Mouse (Mus musculus) c-Kit-negative CD71-positive TER-119-positive erythroid progenitor cells, embryonic 14.5 days (primary cell): Measurements from ENCODE around the gene Bbs9.

Experiments
- DNase-seq: peaks from one replicate; pipeline ENCODE4 v3.0.0-alpha.2; 2013; ENCODE audit warnings: low read depth, low spot score

Bbs9 gene

DNA sequence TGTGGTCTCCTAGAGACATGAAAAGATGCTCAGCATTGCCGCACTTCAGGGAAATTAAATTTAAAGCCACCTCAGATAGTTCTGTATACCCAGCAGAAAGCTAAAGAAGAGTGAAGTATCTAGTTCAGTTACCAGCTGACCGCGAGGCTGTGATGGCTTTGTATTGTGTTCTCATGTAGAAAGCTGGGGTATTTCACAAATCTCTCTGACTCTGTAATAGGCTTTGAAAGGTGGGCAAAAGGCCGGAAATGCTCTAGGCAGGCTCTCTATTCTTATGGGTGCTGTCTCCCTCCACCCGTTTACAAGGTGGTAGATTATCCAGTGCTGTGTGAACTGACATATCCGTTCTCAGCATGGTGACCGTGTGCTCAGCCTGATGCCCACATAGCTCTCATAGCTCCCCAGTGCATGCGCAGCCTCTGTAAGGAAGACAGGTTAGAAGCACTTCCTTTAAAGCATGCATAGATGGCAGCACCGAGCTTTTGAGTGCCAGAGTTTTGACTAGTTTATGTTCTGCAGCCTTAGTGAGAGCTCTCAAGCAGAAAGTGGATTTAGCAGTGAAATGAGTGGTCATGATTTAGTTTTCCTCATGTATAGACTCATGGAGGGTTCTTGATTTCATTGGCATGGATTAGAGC is 57.4 kb downstream of the Bbs9 start:
- no peak for DNase-seq

DNA sequence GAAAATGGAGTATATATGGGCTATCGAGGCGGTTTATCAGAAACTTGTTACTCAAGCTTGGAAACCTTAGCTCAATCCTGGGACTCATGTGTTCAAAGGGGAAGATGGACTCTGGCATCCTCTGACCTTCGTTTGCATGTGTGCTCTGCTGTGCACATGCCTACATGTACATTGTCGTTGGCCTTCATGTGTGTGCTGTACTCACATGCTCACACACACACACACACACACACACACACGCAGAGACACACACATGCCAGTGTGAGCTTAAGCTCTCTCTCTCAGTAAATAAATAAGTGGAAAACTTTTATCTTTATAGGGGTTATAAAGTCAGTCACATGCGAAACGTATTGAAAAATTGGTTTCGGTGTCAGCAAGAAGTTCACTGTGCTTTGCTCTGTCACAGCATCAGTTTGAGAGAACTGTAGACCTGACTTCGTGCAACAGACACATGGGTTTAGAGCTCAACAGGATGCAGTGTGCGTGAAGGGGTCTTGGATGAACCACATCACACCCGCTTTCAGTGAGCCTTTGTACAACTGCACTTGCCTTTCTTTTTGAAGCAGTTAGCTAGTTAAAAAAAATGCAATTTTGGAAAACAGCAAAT is 62.4 kb downstream of the Bbs9 start:
- DNase-seq: no peak

DNA sequence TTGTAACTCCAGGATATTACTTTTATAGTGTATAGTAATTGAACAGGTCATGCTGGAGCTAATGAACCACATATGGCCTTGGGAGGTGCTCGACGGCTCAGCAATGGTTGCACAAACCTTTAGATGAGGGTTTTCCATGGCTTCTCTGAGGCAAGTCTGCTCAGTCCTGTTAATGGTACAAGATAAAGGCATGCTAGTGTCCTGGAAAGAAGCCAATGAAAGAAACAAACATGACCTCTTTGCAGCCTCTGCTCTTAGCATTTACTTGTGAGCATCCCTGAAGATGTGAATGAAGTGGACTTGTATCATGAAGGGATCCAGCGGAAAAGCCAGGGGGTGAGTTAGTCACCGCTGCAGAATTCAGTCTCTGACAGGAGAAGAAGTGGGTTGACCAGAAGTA is 64.0 kb downstream of the Bbs9 start:
- DNase-seq: no peak

DNA sequence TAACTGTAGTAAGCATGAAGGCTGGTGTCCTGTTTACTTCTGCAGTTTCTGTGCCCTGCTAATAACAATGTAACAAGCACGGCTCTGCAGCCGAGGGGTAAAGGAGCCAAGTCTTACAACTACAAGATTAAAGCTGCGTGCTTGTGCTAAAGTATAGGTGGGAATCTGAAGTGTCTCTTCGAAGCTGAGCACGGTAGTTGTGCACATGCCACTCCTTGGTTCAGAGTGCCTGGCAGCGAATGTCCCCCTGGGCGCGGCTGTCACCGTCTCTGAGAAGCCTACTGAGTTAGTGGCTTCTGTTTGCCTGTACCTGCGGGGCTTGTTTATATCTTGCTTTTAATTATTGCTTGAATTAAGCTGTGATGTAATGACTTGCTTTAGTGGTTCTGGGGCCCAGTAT is 65.6 kb downstream of the Bbs9 start:
- DNase-seq: no peak

DNA sequence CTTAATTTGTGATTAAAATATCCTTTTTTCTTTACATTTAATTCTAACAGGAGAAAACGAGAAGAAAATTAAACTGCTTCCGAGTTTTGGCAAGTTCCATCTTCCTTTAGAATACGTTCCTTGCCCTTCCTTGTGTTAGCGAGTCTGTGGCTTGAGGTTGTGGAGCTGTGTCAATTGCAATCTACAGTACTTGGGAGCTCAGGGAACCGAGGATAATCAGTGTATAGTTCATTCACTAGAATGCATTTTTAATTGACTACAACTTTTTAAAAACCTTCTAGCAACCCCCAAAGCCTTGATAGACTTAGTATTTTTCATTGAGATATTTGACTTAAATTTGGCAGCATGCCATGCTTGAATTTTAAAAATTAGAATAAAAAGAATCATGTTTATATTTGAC is 68.0 kb downstream of the Bbs9 start:
- DNase-seq: no peak

DNA sequence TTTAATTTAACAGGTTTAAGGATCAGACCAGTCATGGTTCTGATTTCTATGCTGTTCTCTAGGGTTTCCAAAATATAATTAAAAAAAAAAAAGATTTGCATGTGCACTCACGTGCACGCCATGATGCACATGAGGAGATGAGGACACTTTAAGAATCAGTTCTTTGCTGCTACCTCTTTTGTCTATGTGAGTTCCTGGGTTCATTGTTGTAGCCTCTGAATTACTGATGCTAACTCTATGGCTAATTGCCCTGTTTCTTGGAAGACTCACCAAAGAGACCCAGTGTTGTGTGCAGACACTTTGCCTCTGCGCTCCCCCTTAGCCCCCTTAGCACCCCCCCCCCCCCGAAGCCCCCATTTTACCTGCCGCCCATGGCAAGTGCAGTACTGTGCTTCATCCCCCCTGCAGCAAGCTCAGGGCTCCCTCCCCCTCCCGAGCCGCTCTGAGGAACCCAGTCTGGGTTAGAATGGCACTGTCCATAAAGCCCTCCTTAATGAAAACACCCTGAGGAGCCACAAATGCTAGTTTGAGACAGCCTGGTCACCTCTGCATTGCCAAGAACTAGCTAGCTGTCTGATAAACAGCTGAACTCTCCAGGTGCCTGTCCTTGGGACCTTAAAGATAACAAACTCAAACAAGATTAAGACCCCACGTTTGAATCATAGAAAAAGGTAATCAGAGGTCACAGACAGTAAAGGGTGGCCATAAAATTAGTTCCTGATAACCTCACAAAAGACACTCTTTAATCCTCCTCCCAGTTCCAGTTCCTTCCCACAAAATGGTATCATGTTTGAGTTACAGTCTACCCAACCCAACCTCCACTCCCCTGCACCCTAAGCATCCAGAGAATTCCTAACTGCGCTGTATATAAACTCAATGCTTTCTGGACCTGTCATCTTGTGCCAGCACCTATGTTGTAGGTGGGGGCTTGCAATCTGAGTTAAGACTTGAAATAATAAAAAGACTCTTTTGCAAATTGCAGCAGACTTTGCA is 69.1 kb downstream of the Bbs9 start:
- DNase-seq: no peak

DNA sequence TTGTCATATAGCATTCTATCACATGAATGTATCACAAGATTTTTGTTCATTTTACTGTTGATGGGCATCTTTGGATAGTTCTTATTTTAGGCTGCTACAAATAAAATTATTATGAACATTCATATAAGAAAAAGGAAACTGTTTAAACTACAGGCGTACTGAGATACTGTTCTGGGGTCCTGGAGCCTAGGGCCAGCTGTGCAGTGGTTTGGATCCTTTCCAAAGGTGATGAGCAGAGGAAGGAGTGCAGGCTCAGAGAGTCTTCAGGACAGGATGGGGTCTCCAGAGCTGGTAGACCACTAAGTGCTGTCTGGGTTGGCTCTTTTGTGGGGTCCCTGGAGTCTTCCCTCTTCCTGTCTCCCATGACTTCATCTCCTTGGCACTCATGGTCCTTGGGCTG is 75.8 kb downstream of the Bbs9 start:
- no peak for DNase-seq

DNA sequence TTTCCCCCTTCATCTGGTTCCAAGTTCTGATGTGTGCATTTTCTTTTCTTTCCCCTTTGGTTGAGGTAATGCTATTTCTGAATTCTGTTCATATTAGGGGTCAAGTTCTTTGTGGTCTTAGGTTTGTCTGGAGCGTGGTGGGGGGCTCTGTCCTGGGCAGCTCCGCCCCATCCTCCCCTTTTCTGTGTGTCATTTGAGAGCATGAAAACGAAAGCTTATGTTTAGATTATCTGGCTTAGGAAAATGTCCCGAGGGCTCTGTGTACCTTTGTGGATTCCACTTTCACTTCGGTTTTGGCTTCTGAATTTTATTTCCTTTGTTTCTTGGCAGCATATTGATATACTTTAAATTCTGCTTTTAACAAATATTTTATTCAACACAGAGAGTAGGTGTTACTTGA is 80.6 kb downstream of the Bbs9 start:
- no peak for DNase-seq

DNA sequence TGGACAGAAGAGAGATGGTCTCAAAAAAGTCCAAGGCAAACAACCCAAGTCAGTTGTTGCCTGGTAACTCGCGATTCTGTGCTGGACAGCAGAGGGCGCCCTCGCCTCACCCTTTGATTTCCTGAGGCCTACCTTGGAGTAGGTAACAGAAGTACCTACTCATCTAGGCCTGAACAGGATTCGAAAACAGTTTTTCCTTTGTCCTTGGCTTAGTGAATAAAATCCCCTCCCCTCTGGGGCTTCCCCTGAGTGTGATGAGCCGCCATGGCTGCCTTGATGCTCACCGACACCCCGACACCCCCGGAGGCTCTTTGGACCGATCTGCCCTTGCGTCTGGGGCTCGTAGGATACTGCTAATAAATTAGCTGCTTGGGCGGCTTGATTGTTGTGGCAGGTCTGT is 82.0 kb downstream of the Bbs9 start:
- DNase-seq: peak; percentile 6

DNA sequence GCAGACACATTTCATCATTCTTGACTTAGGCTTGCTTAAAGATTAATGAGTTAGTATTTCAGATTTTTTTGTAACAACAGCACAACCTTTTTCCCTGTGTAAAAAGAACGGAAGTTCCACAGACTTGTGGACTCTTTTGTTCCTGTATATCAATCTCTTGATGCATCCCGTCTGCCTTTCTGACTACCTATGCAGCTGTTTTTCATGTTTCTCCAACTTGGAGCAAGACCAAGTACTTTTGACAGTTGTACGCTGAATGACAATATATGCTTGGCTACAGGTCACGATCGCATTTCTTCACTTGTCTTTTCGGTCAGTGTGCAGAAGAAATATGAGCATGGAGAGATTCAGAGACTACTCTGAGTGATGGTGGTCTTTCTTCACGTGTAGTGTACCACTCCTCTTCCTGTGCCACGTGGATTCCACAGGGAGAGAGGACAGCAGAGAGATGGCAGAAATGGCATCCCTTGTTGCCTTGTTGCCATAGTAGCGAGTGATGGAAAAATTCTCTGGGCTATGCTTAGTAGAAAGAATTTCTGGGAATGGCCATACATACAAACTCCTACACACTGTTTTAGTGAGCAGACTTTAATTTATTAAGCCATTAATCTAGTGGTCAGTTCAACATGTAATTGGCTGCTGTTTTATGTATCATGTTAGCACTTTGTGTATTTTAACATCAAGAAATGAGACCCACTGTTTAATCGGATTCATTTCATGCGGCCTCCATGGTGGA is 88.3 kb downstream of the Bbs9 start:
- DNase-seq: no peak

DNA sequence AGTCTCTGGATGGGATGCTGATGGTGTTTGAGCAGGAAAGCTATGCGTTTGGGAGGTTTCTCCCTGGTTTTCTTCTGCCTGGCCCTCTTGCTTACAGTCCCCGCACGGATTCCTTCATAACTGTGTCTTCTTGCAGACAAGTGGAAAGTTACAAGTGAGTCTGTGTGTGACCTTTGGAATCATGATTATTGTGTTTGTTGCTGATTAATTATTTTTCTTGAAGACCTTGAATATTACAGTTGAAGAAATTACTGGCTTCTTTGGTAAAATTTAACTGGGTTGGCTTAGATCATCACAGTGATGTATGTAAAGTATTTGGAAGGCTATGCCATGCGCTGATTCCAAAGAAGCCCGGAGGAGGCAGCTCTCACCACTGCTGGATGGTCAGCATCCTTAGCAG is 92.2 kb downstream of the Bbs9 start:
- no peak for DNase-seq

DNA sequence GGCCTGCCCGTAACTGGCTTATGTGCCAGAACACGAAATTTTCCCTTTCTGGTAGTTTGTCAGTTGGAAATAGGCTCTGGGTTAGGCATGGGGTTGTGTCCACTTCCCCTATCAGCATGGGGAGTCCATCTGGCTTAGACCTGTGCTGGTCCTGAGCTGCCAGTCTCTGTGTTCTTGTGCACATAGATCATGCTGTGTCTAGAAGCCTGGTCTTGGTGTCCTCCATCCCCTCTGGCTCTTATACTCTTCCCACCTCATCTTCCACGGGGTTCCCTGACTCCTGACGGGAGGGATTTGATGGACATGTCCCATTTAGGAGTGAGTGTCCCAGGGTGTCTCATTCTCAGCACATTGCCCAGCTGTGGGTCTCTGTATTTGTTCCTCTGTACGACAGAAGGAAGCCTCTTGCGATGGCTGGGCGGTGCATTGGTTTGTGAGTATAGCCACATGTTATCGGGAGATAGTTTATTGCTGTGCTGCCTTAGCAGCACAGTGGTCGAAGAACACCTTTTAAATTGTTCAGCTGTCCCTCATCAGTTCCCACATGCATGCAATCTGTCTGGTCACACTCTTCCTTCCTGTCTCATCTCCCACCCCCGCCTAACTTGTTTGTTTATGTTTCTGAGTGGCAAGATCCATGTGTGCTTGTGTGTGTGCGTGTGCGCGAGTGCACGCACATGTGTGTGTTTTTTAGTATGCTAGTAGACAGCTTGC is 101.1 kb downstream of the Bbs9 start:
- DNase-seq: no peak

DNA sequence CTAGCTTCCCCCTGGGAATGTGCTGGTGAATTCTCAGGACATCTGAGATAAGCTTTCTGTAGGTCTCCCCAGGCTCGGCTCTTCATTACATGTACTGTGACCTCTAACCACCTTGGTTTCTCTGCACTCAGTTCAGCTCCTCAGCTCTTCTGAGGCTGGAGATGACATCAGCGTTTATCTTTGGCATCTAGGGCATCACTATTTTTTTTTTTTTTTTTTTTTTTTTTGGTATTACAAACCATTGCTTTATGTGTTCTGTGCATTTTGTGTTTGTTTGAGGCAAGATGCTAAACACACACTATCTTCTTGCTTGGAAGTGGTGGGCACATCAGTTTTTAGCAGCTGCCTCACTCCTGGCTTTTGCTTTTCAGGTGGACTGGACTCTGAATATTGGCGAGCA is 102.8 kb downstream of the Bbs9 start:
- DNase-seq: no peak

DNA sequence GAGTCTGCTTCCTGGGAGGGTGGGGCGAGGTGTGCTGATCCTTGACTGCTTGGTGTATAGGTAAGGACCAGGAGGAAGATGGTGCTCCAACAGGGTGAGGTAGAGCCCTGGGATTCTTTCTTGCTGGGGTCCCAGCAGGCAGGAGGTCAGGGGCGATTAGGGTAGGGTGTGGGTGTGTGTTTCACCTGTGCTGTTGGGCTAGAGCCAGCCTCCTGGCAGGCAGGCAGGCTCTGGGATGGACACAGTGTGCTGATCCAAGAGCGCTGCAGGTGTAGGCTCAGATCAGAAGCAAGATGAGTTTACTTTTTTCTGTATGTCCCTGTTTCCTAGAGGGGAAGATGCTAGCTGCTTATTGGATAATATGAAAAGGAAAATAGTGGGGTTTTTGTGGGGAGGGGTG is 108.7 kb downstream of the Bbs9 start:
- DNase-seq: no peak

DNA sequence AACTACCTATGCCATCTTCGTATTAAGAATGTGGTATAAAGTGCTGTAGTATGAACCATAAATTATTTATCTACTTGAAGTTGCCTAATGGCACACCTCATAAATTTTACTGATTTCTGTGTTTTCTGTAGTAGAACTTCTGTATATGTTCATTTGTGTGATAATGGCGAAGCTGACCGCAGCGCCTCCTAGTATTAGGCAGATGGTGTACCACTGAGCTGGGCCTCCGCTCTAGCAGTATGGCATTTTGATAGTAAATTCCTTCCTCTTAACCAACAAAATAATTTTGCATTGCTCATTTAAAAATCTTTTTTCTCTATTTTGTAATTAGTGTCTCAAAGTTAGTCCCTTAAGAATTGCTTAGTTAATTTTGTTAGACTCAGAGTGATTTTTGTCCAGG is 117.5 kb downstream of the Bbs9 start:
- no peak for DNase-seq

DNA sequence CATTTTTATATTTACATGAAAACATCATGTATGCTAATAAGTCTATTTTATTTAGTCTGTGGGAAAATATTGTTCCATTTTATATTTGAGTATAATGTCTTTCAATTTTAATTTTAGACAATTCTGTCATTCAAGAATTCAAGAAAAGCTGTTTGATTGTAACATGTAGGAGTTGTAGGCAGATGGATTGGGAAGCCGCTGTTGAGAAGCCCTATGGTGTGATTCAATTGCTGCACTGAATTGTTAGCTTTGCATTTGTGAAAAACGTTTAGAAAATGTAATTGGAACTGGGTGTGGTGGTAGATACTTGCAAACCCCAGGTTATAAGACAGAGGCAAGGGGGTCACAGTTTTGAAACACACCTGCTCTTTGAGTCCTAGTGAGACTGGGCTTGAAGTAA is 121.1 kb downstream of the Bbs9 start:
- DNase-seq: no peak

DNA sequence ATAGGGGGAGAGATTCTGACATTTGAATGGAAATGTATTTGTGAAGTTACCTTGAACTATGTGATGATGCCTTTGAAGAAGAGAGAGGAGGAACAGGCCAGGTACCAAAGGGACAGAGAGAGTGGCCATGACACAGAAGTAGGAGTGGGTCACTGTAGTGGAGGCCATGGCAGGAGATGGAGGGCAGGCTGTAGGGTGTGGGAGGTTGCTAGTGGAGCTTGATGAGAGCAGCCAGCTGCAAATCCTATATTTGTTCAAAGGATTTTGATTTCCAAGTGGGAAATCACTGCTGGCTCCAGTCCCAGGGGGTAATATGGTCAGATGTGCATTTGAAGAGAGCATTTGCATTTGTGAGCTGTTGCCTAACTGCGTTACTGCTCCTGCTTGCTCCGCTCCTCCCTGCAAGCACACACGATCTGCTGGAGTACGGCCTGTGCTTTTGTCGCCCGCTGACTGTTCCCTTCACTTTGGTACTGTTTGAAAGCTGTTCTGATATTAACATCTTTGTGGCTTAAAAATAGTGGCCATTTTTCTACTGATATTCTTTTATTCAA is 137.8 kb downstream of the Bbs9 start:
- DNase-seq: no peak

DNA sequence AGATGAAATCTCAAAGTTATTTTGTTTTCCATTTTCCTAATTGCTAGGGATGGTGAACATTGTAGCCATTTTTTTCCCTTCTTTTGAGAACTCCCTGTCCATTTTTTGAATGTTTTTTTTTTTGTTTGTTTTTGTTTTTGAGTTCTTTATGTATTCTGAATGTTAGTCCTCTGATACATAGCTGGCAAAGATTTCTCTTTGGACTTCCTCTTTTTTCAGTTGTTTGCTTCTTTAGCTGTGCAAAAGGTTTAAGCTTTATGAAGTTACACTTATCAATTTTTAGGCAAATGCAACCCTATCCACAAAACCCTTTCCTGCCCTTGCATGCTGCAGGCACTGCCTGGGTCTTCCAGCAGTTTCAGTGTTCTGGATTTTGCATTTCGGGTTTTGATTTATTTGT is 143.7 kb downstream of the Bbs9 start:
- DNase-seq: no peak

DNA sequence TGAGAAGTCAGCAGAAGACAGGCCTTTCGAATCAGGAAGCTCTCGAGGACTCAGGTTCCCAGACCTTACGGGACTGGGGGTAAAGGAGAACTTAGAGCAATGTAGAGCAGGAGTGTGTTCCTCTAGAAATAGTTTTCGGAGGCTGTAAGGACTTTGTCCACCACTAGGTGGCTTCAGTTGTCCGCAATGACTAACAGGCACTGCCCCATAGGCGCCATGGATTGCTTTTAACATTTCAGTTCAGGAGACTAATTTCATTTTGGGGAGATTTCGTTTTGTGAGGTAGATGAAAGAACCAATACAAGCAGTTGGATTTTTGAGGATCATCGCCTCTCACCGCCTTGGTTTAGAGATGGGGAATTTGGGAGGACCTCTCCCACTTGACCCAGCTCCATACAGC is 149.5 kb downstream of the Bbs9 start:
- DNase-seq: peak; percentile 8

DNA sequence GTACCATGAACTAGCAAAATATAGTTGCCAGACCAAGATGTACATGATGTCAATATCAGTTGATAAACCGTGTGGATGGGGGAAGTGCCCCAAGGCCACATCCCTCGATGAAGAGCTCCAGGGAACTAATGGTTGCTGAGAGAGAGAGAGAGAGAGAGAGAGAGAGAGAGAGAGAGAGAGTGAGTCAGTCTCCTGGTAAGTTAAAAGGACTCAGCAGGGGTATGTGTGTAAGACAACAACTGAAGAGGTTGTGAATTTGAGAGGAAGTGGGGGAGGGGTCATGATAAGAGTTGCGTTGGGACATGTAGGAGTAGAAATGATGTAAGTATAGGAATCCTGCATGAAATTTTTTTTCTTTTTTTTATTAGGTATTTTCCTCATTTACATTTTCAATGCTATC is 150.5 kb downstream of the Bbs9 start:
- no peak for DNase-seq

DNA sequence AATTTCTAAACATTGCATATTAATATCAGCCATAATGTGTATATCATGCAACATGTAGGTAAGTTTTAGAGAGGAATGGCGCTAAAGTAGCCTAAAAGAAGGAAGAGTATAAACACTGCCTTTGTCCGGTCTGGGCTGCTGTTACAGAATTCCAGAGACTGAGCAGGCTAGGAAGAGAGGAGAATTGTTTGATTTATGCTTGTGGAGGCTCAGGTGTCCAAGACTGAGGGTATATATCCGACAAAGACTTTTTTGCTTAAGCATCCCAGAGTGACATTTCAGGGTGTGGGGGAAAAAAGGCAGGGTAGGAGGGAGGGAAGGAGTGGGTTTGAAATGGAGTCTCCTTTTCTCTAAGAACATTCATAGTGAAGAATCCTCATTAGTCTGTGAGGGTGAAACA is 152.4 kb downstream of the Bbs9 start:
- no peak for DNase-seq
